Mouse (Mus musculus) right cerebral cortex, postnatal 4 days (tissue): Measurements from ENCODE around the gene Olfr591.
A peak's percentile ranks its signal among the peaks of the same experiment; 100 is the strongest.
"Not testable (repeated sequence)": the region's sequence is repeated elsewhere in the genome, so short reads cannot be mapped to it uniquely, and the experiment has no call there.

ENCODE experiments used
- DNase-seq: peaks from one replicate; pipeline ENCODE4 v3.0.0-alpha.2; 2022

The Olfr591 gene

DNA sequence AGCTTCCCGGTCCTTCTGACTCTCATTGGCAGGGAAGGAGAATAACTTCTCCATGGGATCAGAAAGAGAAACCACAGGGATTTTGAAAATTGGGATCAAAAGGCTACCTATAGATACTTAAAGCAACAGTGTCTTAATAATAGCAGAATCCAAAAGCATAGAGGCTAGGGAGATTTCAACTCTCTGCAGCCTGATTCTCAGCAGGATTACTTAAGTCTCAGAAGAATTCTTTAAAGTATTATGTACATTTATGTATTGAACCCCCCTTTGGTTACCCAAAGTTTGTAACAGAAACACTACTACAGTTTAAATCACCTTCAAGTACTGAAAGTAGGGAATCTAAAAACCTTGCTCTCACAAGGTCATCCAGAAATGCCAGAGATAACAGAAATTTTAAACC lies at the start of gene Olfr591:
Gene Olfr591 (minus strand): TSS at position 101 of the 400 bp plus-strand sequence.
- DNase-seq: no peak

DNA sequence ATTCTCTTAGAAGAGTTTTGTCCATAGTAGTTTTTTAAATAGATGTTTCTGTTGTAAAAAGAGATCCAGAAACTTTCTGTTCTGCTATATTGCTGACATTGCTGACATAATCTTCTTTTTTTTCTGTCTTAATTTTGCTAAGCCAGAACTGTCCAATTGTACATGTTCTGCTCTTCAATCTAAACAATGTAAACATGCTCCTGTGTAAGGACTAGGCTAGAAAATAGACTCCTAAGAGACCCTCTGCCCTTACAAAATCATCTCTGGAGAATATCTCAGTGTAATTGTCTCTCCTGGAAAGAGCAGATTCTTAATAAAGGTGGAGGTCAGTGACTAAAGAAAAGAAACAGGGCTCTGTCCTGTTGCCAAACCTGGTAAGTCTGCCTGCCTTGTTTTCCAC lies 38.6 kb upstream of the Olfr591 start, which contains the start of gene Olfr594:
Gene Olfr594 (plus strand): TSS at position 301 of the 400 bp plus-strand sequence.
- DNase-seq: no peak

DNA sequence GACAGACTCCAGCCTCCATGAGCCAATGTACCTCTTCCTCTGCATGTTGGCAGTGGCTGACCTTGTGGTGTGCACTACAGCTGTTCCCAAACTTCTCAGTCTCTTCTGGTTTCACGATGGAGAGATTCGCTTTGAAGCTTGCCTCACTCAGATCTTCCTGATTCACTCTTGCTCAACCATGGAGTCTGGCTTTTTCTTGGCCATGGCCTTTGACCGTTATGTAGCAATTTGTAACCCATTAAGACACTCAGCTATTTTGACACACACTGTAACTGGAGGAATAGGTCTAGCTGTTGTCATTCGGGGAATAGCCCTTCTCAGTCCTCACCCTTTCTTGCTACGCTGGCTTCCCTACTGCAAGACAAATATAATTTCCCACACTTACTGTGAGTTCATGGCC lies 33.9 kb upstream of the Olfr591 start:
- DNase-seq: not testable (repeated sequence)

DNA sequence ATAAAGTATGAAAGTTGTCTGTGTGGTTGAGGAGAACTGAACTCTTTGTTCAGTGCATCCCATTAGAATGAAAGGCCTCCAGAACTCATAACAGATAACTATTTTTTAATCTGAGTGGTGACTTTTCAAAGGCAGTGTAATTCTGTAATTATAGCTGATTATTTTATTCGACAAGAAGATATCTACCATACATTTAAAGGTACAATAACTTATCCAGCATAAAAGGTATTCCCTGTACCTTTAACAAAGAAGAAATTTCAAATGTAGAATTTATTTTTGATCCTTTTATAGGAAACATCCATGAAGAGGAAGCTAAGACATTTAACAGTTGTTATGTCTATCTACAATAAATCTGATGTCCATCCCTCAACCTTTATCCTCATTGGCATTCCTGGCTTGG lies 33.4 kb upstream of the Olfr591 start, which contains the start of gene Olfr593:
Gene Olfr593 (plus strand): TSS at position 301 of the 400 bp plus-strand sequence.
- no peak for DNase-seq

DNA sequence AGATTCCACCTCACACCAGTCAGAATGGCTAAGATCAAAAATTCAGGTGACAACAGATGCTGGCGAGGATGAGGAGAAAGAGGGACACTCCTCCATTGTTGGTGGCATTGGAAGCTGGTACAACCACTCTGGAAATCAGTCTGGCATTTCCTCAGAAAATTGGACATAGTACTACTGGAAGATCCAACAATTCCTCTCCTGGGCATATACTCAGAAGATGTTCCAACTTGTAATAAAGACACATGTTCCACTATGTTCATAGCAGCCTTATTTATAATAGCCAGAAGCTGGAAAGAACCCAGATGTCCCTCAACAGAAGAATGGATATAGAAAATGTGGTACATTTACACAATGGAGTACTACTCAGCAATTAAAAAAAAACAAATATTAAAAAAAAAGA lies 6.4 kb upstream of the Olfr591 start, which contains the start of gene Olfr592:
Gene Olfr592 (plus strand): TSS at position 301 of the 400 bp plus-strand sequence.
- not testable (repeated sequence) for DNase-seq

DNA sequence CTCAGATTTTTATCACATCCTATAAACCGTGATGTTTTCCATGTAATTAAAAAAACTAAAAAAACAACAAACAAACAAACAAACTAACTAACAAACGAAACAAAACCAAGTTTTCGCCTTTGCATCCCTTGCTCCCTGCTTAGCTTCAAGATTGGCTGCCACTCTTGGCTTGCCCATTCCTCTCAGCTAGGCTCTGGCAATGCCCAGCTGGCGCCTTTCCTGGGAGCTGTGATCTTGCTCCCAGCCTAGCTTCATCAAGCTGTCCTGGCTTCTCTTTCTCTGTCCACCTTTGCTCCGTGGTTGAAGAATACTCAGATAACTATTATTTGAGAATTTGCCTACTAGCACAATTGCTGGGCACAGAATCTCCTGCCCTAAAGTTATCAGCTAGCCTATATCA lies 8.4 kb downstream of the Olfr591 start:
- DNase-seq: no peak

DNA sequence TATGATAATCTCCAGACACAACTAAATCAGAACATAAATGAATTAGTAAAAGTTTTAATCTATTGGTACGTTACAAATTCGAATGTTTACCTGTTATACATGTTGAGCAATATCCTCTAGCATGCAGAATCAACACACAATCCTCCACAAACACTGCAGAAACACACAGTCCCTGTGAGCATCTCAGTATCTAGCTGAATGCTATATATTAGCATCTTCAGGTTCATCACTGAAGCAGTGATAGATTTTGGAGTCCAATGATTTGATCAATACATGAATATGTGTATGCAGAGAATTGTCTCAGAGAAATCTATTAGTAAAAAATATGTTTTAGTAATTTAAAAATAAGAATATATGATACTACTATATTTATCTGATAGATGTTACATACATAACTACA lies 21.9 kb downstream of the Olfr591 start, which contains the start of gene Olfr589:
Gene Olfr589 (minus strand): TSS at position 101 of the 400 bp plus-strand sequence.
- DNase-seq: no peak

DNA sequence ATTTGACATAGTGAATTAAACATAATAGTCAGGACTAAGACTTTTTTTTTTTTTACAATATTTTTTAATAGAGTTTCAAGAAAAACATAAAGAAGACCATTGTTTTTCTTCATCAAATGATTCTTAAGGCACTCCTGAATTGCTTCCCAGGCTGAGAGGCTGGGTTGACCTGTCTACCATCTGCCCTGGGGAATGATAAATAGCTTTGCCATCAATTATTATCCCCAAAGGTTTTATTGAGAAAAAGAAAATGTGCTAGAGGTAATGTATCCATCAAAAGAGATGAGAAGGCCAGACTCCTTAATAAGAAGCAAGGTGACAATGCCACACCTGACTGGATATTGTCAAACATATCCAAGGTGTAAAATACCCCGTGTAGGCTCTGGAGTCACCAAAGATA lies 37.6 kb downstream of the Olfr591 start, which contains the start of gene Olfr588-ps1:
Gene Olfr588-ps1 (plus strand): TSS at position 301 of the 400 bp plus-strand sequence.
- DNase-seq: no peak

DNA sequence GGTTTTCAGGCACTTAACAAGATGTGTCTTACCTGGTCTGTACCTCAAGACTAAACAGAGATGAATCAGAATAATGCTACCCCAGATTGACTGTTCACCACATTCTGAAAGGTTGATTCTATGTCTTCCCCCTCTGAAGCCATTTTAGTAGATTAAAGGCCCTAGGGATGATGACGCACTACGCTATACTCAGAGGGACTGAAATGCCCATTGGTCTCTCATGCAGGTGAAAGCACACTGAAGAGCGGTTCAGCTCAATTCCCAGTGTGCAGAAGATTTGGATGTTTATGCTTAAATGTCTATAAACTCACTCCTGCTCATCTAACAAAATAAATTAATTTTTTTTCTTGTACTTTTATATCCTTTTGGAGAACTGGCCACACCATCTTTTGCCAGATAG lies 52.6 kb downstream of the Olfr591 start, which contains the start of gene Olfr586:
Gene Olfr586 (minus strand): TSS at position 101 of the 400 bp plus-strand sequence.
- no peak for DNase-seq

DNA sequence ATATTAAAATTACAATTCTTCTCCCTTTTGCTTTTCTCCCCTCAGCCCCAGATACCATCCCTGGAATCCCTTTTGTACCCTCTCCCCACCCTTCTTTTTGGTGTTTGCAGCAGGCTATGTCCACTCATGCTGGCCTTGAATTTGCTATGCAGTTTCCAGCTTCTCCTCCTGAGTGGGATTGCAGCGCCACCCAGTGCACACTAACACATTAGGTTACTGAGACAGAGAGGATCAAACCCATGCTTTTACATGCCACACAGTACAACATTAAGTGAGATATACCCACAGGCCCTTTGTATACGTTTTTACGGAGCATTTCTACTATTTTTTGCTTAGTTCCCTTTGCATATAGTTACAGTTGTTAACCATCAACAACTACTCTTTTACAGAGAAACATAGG lies 58.7 kb downstream of the Olfr591 start:
- peak; percentile 3 for DNase-seq
